Mouse (Mus musculus) stomach, postnatal 0 days (tissue): ENCODE results near the gene Sp3. TPM values are rescaled to one million over a fixed set of nuclear protein-coding genes. Genes with fewer than 3 reads are reported as not detected.

Source experiments
- ATAC-seq: fragments of 200-750 bp; cut with Nextera tagmentation; 2 replicates; pipeline ENCODE4 v1.8.0; 2017; ENCODE audit not compliant: low FRiP score, low TSS enrichment
- DNase-seq: peaks from one replicate; pipeline ENCODE4 v3.0.0-alpha.2; 2016; ENCODE audit warnings: low spot score
- H3K27ac ChIP-seq: fragments of 300-500 bp; sonication (generic); replicated peaks from 2 replicates; pipeline ENCODE4 v1.5.1; 2014; ENCODE audit warnings: mild to moderate bottlenecking, control low read depth
- H3K27me3 ChIP-seq: fragments of 300-500 bp; sonication (generic); 2 replicates; pipeline ENCODE4 v1.6.1; 2014; ENCODE audit warnings: low read length; ENCODE audit not compliant: control insufficient read depth, insufficient read depth
- H3K36me3 ChIP-seq: fragments of 300-500 bp; sonication (generic); 2 replicates; pipeline ENCODE4 v1.6.1; 2014; ENCODE audit warnings: low read length, mixed read lengths; ENCODE audit not compliant: control insufficient read depth, insufficient read depth
- H3K4me1 ChIP-seq: fragments of 300-500 bp; sonication (generic); replicated peaks from 2 replicates; pipeline ENCODE4 v1.6.1; 2014; ENCODE audit warnings: antibody characterized with exemption; ENCODE audit not compliant: control insufficient read depth, insufficient read depth
- H3K4me2 ChIP-seq: fragments of 300-500 bp; sonication (generic); replicated peaks from 2 replicates; pipeline ENCODE4 v1.6.1; 2014; ENCODE audit warnings: low read depth, mild to moderate bottlenecking, control low read depth, moderate library complexity
- H3K4me3 ChIP-seq: fragments of 300-500 bp; sonication (generic); 2 replicates; pipeline ENCODE4 v1.5.1; 2014; ENCODE audit warnings: low read depth, low read length, control low read depth
- H3K9ac ChIP-seq: fragments of 300-500 bp; sonication (generic); 2 replicates; pipeline ENCODE4 v1.6.1; 2014; ENCODE audit warnings: mild to moderate bottlenecking, low read length, control low read depth, mixed read lengths
- H3K9me3 ChIP-seq: fragments of 300-500 bp; sonication (generic); 2 replicates; pipeline ENCODE4 v1.6.1; 2016; ENCODE audit warnings: low read length; ENCODE audit not compliant: control insufficient read depth
- CTCF ChIP-seq: IDR thresholded peaks from 2 replicates; pipeline ENCODE4 v1.5.1; 2016; ENCODE audit warnings: antibody characterized with exemption, low read depth, mild to moderate bottlenecking, moderate library complexity
- EP300 ChIP-seq: optimal IDR thresholded peaks from 2 replicates; pipeline ENCODE3; 2016; ENCODE audit warnings: antibody characterized with exemption
- WGBS: fragments of 180-500 bp; shearing (Covaris S2); extraction: QIAGEN DNeasy Blood & Tissue Kit; methylation state at CpG from one replicate; pipeline ENCODE4 v1.1.7; 2014; 5-methylcytosine and 5-hydroxymethylcytosine counted together
- polyA plus RNA-seq: library from polyadenylated mRNA; unstranded; fragments of >200 nt; fragmentation: Nextera tagmentation; extraction: Ambion mirVana; gene quantifications from 2 replicates; pipeline ENCODE4 v1.2.1, GENCODE M21; 2015

The Sp3 gene
- polyA plus RNA-seq, 1 experiment from 2014 or later = 24.3 TPM

DNA sequence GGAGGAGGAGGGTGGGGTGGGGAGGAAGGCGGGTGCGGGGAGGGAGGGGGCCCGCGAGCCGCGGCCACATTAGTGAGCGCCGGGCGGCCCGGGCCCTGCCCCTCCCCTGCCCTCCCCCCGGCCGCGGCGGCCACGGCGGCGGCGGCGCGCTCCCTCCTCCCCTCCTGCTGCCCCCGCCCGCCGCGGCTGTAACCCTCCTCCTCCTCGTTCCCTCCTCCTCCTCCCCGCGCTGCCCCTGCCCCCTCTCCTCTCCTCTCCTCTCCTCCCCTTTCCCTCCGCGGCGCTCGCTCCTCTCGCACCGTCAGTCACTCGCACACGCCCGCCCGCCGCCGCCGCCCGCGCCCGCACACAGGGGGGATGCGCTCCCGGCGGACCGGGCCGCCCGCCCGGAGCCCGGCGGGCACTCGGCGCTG is 581 bp downstream of the Sp3 start:
- Histone ChIP-seq H3K4me3 (peak overlapping the region; percentile 100), H3K9me3 (no peaks in the 10 kb centered on the region), H3K27me3 (no peaks in the 10 kb centered on the region), H3K36me3 (no peaks in the 10 kb centered on the region), H3K27ac (peak overlapping the region; percentile 100), H3K4me1 (no peaks in the 10 kb centered on the region), H3K4me2 (peak overlapping the region; percentile 45), H3K9ac (peak overlapping the region; percentile 100)
- TF ChIP-seq EP300 (no peak), CTCF (no peak)
- peak; percentile 93 for DNase-seq
- ATAC-seq = peak; percentile 76
- 0% methylated on average over 11 of the region's 54 CpGs for WGBS

DNA sequence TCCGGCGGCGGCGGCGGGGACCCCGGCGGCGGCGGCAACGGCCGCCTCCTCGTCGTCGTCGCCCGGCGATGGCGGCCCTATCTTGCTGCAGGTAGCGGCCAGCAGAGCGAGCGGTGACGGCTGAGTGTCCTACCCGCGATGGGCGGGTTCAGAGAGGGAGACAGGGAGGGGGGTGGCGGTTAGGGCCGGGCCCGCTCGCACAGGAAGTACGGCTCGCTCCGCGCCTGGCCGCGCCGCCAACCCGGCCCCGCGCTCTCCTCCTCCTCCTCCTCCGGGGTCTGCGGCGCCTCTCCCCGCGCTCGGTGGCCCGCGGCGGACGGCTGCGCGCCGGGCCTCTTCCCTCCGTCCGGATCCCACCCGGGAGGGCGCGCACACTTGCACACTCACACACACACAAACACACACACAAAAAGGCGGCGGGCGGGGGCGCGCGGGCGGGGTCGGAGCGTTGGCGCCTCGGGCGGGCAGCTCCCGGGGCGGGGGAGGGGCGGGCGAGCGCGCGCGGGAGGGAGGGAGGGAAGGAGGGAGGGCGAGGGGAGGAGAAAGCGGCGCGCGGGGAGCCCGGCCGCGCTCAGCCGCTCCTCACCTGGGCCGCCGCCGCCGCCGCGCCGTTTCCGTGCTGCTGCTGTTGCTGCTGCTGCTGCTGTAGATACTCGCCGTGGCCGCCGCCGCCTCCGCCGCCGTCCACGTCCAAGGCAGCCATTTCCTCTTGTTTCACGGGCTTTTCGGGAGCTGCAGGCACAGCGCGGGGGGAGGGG is 1.2 kb downstream of the Sp3 start:
- Histone ChIP-seq H3K4me2 (peak overlapping the region; percentile 45), H3K9me3 (no peaks in the 10 kb centered on the region), H3K4me3 (peak overlapping the region; percentile 100), H3K4me1 (no peaks in the 10 kb centered on the region), H3K9ac (peak overlapping the region; percentile 100), H3K27me3 (no peaks in the 10 kb centered on the region), H3K36me3 (no peaks in the 10 kb centered on the region), H3K27ac (peak overlapping the region; percentile 100)
- TF ChIP-seq EP300 (no peak), CTCF (no peak)
- 1% methylated on average over 38 of the region's 107 CpGs for WGBS
- ATAC-seq = peak; percentile 87
- DNase-seq = peak; percentile 95

- H3K36me3 ChIP-seq = no peaks in the 10 kb centered on the region
- peak; percentile 15; the same call in 1 of the 2 replicates for ATAC-seq
- peak overlapping the region; percentile 45 for H3K4me2 ChIP-seq
- H3K9me3 ChIP-seq = no peaks in the 10 kb centered on the region
- WGBS = under 1% methylated on average over 34 of the region's 38 CpGs
- DNase-seq = no peak
- H3K9ac ChIP-seq = peak overlapping the region; percentile 100
- peak overlapping the region; percentile 100 for H3K27ac ChIP-seq
- no peak for TF ChIP-seq EP300
- TF ChIP-seq CTCF = peak; percentile 68
- no peaks in the 10 kb centered on the region for H3K27me3 ChIP-seq
- H3K4me3 ChIP-seq = peak overlapping the region; percentile 100
- no peaks in the 10 kb centered on the region for H3K4me1 ChIP-seq
These were observed 1.8 kb downstream of the Sp3 start for GRCm38 (mm10) chr2:72978473-72978872.

DNA sequence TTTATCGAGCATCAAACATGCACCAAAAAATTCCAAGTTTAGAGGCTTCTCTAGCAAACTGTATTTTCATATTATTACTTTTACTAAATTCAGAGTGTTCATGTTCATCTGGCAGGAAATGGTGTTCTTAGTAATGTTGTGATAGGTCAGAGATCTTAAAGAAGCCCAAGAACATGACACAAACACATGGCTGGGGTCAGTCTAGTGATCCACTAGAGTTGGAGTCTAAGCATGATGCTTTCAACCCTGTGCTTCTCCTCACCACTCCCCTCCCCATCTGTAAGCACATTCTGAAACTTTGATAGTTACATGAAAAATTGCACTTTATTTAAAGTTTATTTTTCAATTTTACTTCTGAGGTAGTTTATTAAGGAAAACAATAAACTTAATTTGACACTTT is 3.0 kb downstream of the Sp3 start:
- no peaks in the 10 kb centered on the region for H3K9me3 ChIP-seq
- peak overlapping the region; percentile 44; the same call in 1 of the 2 replicates for H3K4me2 ChIP-seq
- no peaks in the 10 kb centered on the region for H3K27me3 ChIP-seq
- H3K27ac ChIP-seq = no peak overlapping the region
- no peak overlapping the region for H3K9ac ChIP-seq
- 0 out of 2 replicates have a peak overlapping the region, but pooled peaks have one; percentile 12 for H3K4me3 ChIP-seq
- no peaks in the 10 kb centered on the region for H3K4me1 ChIP-seq
- H3K36me3 ChIP-seq = no peaks in the 10 kb centered on the region
- DNase-seq = no peak
- WGBS = 46% methylated on average over 1 of the region's 1 CpGs
- TF ChIP-seq EP300 = no peak
- TF ChIP-seq CTCF = no peak
- no peak for ATAC-seq

DNA sequence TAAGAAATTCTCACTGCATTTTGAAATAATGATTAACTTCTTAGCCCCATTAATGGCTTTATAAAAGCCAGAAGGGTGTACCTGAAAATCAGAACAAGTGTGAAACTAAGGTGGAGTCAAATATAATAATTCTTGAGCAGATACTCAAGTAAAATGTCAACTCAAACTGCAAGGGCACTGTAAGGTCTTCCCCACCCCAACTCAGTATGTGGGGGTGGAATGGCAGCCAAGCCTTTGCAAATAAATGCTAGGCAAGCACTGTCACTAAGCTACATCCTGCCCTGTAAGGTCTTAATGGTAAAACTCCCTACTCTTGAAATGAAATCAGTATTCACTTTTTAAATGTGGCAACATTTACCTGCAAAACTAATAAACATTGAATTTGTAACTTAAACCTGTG is 4.2 kb downstream of the Sp3 start:
- no peak for ATAC-seq
- TF ChIP-seq CTCF (no peak), EP300 (no peak)
- Histone ChIP-seq H3K4me3 (no peak overlapping the region), H3K27ac (no peak overlapping the region), H3K27me3 (no peaks in the 10 kb centered on the region), H3K4me2 (no peak overlapping the region), H3K36me3 (no peaks in the 10 kb centered on the region), H3K9me3 (no peaks in the 10 kb centered on the region), H3K4me1 (no peaks in the 10 kb centered on the region), H3K9ac (no peak overlapping the region)
- DNase-seq = no peak

DNA sequence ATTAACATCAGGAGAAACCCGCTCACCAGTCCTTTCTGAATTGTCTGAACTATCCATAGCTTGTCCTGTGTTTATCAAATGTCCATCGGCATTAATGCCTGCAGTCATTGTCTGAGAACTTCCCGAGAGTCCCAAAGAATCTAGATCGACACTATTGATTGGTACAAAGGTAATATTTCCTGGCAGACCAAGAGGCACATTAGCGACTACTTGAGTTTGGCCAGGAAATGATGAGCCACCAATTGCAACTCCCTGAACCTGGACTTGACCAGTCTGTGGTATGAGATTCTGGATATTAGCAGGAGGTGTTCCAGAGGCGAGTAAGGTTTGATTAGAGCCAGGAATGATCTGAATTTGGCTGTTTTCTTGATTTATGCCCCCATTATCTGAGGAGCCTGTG is 9.4 kb downstream of the Sp3 start:
- Histone ChIP-seq H3K4me1 (no peaks in the 10 kb centered on the region), H3K27ac (no peak overlapping the region), H3K9ac (no peak overlapping the region), H3K27me3 (no peaks in the 10 kb centered on the region), H3K9me3 (no peaks in the 10 kb centered on the region), H3K4me2 (no peak overlapping the region), H3K36me3 (peaks cover 9% of the 10 kb centered on the region), H3K4me3 (no peak overlapping the region)
- TF ChIP-seq EP300 = no peak
- 86% methylated on average over 6 of the region's 6 CpGs for WGBS
- no peak for DNase-seq
- no peak for ATAC-seq
